Mouse (Mus musculus): Measurements from ENCODE around the gene Klhdc1.

DNA sequence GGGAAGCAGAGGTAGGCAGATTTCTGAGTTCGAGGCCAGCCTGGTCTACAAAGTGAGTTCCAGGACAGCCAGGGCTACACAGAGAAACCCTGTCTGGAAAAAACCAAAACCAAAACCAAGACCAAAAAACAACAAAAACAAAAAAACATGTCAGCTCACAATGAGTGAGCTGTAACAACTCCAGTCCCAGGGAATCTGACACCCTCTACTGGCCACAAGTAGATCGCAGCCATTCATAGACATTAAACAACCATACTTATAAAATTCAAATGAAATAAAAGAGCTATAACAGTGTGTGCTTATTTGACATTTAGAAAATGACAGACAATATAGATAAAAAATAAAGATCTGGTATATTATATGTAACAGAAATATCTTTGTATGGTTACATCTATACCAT lies 92.6 kb downstream of the Klhdc1 start:
- TF ChIP-seq POLR2A (IDR thresholded peaks at IDR 0.05; ENCODE audit: insufficient read length, low read depth) (no peak), CEBPB (IDR thresholded peaks at IDR 0.05; ENCODE audit: insufficient read depth, poor library complexity, severe bottlenecking) (no peak), MAX (IDR thresholded peaks at IDR 0.05; ENCODE audit: low read depth) (no peak), E2F4 (IDR thresholded peaks at IDR 0.05; ENCODE audit: insufficient read depth) (no peak), TCF12 (IDR thresholded peaks at IDR 0.05; ENCODE audit: insufficient read depth, poor library complexity, severe bottlenecking) (no peak), POLR2AphosphoS2 (IDR thresholded peaks at IDR 0.05; ENCODE audit: insufficient read length, low read depth) (no peak), TCF3 (IDR thresholded peaks at IDR 0.05; ENCODE audit: insufficient read length, low read depth) (no peak)

All from myocyte (in vitro differentiated cells).